Mouse (Mus musculus) embryonic fibroblast, embryonic 13.5 days (primary cell): ENCODE measurements around the gene Gm10024.

Experiments used
- CTCF ChIP-seq: IDR thresholded peaks from 2 replicates; pipeline ENCODE4 v1.5.1; 2011; ENCODE audit warnings: mild to moderate bottlenecking, control low read depth, low read length, moderate library complexity, borderline replicate concordance; ENCODE audit not compliant: insufficient read depth
- POLR2A ChIP-seq: IDR thresholded peaks from 2 replicates; pipeline ENCODE4 v1.6.1; 2011; ENCODE audit warnings: low read depth, mild to moderate bottlenecking, control low read depth, low read length, moderate library complexity

GRCm38 (mm10) chr10:77671519-77671918 is 39.7 kb upstream of the Gm10024 start:
- TF ChIP-seq CTCF = no peak
- TF ChIP-seq POLR2A = no peak
